ENCODE assay signal across 9 mouse cellular contexts in the genomic region with DNA sequence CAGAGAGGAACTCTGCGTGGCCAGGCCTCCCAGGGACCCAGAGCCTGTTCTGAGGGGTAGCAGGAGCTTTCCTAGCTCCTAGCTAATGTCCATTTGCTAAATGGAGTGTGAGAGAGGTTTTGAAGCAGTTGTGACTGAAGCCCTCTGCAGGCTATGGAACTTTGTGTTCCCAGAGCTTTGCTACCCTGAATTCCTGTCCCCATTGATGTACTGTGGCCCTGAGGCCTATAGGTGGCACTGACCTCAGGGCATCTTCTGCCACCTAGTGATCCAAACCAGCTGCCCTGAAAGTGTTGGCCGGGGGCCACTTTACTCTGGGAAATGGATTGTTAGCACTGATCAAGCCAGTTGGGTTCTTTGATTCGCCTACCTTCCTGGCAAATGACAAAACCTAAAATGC.
A peak's percentile ranks its signal among the peaks of the same experiment; 100 is the strongest.
DNase-seq lines count a peak whose midpoint lies in the region; ATAC-seq and TF ChIP-seq lines count a peak whose summit lies in the region.
"Had no signal": no experiment of that assay in that cellular context is flagged by ENCODE, and none has a peak within 500 bp of the region (broad histone marks: within the 10 kb centered on the region; RNA-seq: fewer than 3 reads in every experiment).

No protein-coding gene starts in this region.

- H3K27ac ChIP-seq in heart, embryonic 12.5 days (ENCODE audit: poor library complexity, severe bottlenecking), result no peak overlapping the region
- H3K27ac ChIP-seq in CH12.LX (ENCODE audit: insufficient read depth, low read depth), result no peak overlapping the region
- H3K27ac ChIP-seq in lung, embryonic 16.5 days (ENCODE audit: low read length), result peak overlapping the region; percentile 94

- H3K9me3 ChIP-seq in heart, embryonic 12.5 days (replicated peaks), result no peaks in the 10 kb centered on the region
- no peaks in the 10 kb centered on the region for H3K9me3 ChIP-seq in CH12.LX (replicated peaks; ENCODE audit: low read length)
- no peaks in the 10 kb centered on the region for H3K9me3 ChIP-seq in lung, embryonic 16.5 days (ENCODE audit: control insufficient read depth, low read length)
- H3K9me3 ChIP-seq: G1E had no signal

- no peaks in the 10 kb centered on the region for H3K79me2 ChIP-seq in CH12.LX (replicated peaks; ENCODE audit: control insufficient read depth, extremely low read depth, insufficient read depth, poor library complexity, severe bottlenecking)

- dilution Hi-C loops in CH12.LX (cut with MboI; ENCODE audit: extremely low pct_ligation_motif_present, extremely low pct_unique_long_range_greater_than_20kb, low sequenced_read_pairs), result no loop called here

- H3K9ac ChIP-seq in heart, embryonic 12.5 days, result no peak overlapping the region
- H3K9ac ChIP-seq in CH12.LX (ENCODE audit: insufficient read depth, low read depth), result no peak overlapping the region
- no peak overlapping the region; the same call in 1 of the 2 replicates for H3K9ac ChIP-seq in lung, embryonic 16.5 days (ENCODE audit: low read length)

- no peak for TF ChIP-seq POLR2A in CH12.LX (IDR thresholded peaks at IDR 0.05; ENCODE audit: low read depth, low read length)

- peak; percentile 32 for TF ChIP-seq RAD21 in CH12.LX (IDR thresholded peaks at IDR 0.05; ENCODE audit: low read depth, low read length)

- H3K36me3 ChIP-seq in heart, embryonic 12.5 days, result no peaks in the 10 kb centered on the region
- H3K36me3 ChIP-seq in CH12.LX (replicated peaks in 1 of 2; ENCODE audit: control insufficient read depth in 1 of 2, insufficient read depth in 1 of 2, low read length in 1 of 2), result no peaks in the 10 kb centered on the region
- H3K36me3 ChIP-seq in lung, embryonic 16.5 days (ENCODE audit: control insufficient read depth, insufficient read depth, low read length), result no peaks in the 10 kb centered on the region
- H3K36me3 ChIP-seq: G1E had no signal

- no peak for TF ChIP-seq EP300 in CH12.LX (IDR thresholded peaks at IDR 0.05; ENCODE audit: low read length)

- DNase-seq in heart, postnatal 4 days, result peak; percentile 29
- DNase-seq in CH12.LX (ENCODE audit: extremely low read depth), result no peak
- peak; percentile 5 for DNase-seq in cerebellum, adult 8-10 months
- DNase-seq in right cerebral cortex, postnatal 36 days (ENCODE audit: low spot score in 2 of 2), result no peak
- no peak for DNase-seq in layer of hippocampus, adult 18-20 months (ENCODE audit: low spot score in 2 of 2)
- DNase-seq in ovary, postnatal 14 days (ENCODE audit: low spot score), result no peak

- 45% methylated on average over 3 of the region's 3 CpGs for WGBS in heart, embryonic 12.5 days
- WGBS in lung, embryonic 16.5 days, result 41% methylated on average over 3 of the region's 3 CpGs

- no peak overlapping the region for H3K4me2 ChIP-seq in heart, embryonic 12.5 days
- no peak overlapping the region for H3K4me2 ChIP-seq in CH12.LX (ENCODE audit: insufficient read depth, low read depth, poor library complexity, severe bottlenecking)
- H3K4me2 ChIP-seq in lung, embryonic 16.5 days (ENCODE audit: low read depth, low read length), result no peak overlapping the region

- no peak for ATAC-seq in heart, embryonic 12.5 days (ENCODE audit: insufficient number of reproducible peaks, low FRiP score)
- peak; percentile 69 for ATAC-seq in lung, embryonic 16.5 days (ENCODE audit: low read depth)

- H3K27me3 ChIP-seq in heart, embryonic 12.5 days (replicated peaks), result no peaks in the 10 kb centered on the region
- H3K27me3 ChIP-seq in CH12.LX (replicated peaks), result no peaks in the 10 kb centered on the region
- no peaks in the 10 kb centered on the region for H3K27me3 ChIP-seq in lung, embryonic 16.5 days (ENCODE audit: control insufficient read depth, insufficient read depth, low read depth, low read length)

- in situ Hi-C loops in CH12.LX (cut with MboI; ENCODE audit: low pct_ligation_motif_present, low pct_unique_long_range_greater_than_20kb, low sequenced_read_pairs), result no loop called here

- peak; percentile 7 to 84; a peak in 2 of 4 replicates for TF ChIP-seq CTCF in CH12.LX (conservative IDR thresholded peaks at IDR 0.05 in 1 of 2, IDR thresholded peaks at IDR 0.05 in 1 of 2; ENCODE audit: low read depth in 2 of 2, low read length in 2 of 2)

- no peak overlapping the region for H3K4me3 ChIP-seq in heart, embryonic 12.5 days
- H3K4me3 ChIP-seq in CH12.LX (replicated peaks in 1 of 3; ENCODE audit: low read depth in 2 of 3, low read length in 2 of 3, poor library complexity in 1 of 3), result no peak overlapping the region
- H3K4me3 ChIP-seq in lung, embryonic 16.5 days (ENCODE audit: low read length), result no peak overlapping the region

- H3K4me1 ChIP-seq in heart, embryonic 12.5 days (replicated peaks), result peaks cover 15% of the 10 kb centered on the region
- H3K4me1 ChIP-seq in CH12.LX (ENCODE audit: control insufficient read depth in 1 of 2, insufficient read depth in 2 of 2), result peaks cover 0 to 6% of the 10 kb centered on the region in 2 experiments; a peak in 1 of 4 replicates
- H3K4me1 ChIP-seq in lung, embryonic 16.5 days (replicated peaks; ENCODE audit: control insufficient read depth, insufficient read depth, low read length), result peaks cover 45% of the 10 kb centered on the region

TF ChIP-seq in CH12.LX, 34 proteins besides CTCF, POLR2A, EP300 and RAD21:
- no peak for TF ChIP-seq PAX5 (IDR thresholded peaks at IDR 0.05; ENCODE audit: low read length)
- TF ChIP-seq SMC3 (IDR thresholded peaks at IDR 0.05; ENCODE audit: low read depth, low read length), result peak; percentile 54

Comparison
In these comparisons a context has a peak if more than half of its experiments do, and no peak if none do; other contexts are left out.
1. DNase-seq: peak in heart, postnatal 4 days (single experiment) and cerebellum, adult 8-10 months (single experiment); none in CH12.LX (single experiment), right cerebral cortex, postnatal 36 days (0 of 2), layer of hippocampus, adult 18-20 months (0 of 2) and ovary, postnatal 14 days (single experiment).